Mouse (Mus musculus): Measurements from ENCODE around the gene Lpcat2.

DNA sequence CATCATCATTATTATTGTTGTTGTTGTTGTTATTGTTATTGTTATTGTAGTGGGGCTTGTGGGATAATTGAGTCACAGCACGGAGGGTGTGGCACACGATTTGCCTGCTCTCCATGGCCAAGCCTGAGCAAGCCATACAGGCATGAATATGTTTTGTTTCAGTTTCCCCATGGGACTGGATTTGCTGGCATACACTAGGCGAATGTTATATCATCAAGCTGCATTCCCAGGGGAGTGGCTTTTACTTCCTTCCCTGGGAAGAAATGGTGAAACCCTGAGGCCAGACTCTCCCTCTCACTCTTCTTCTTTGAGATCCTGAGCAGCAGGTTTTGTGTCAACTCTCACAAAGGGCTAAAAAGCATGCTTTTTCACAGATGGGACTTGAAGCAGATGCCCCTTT lies 16.5 kb upstream of the Lpcat2 start:
- TF ChIP-seq CTCF (IDR thresholded peaks at IDR 0.05; ENCODE audit: low read depth, low read length), result no peak
- no peak for TF ChIP-seq GATA1 (IDR thresholded peaks at IDR 0.05; ENCODE audit: borderline replicate concordance, low read length)
- no peak for TF ChIP-seq POLR2AphosphoS5 (IDR thresholded peaks at IDR 0.05; ENCODE audit: insufficient replicate concordance, low read depth, low read length)
- TF ChIP-seq TAL1 (conservative IDR thresholded peaks at IDR 0.05; ENCODE audit: low read depth, low read length), result no peak

Data from G1E (cell line).